In genomic region chr6:52315441-52316412, GRCm38 (mm10) we compare ENCODE assay signal across 10 mouse cellular contexts. TPM values are rescaled to one million over a fixed set of nuclear protein-coding genes. Genes with fewer than 3 reads are reported as not detected.
DNase-seq lines count a peak whose midpoint lies in the region; ATAC-seq and TF ChIP-seq lines count a peak whose summit lies in the region.
"Had no signal": no experiment of that assay in that cellular context is flagged by ENCODE, and none has a peak within 500 bp of the region (broad histone marks: within the 10 kb centered on the region; RNA-seq: fewer than 3 reads in every experiment).

No protein-coding gene starts in this region.

- WGBS in forebrain, embryonic 10.5 days = 2% methylated on average over 27 of the region's 27 CpGs
- 1% methylated on average over 27 of the region's 27 CpGs for WGBS in forebrain, embryonic 15.5 days
- 19% methylated on average over 27 of the region's 27 CpGs for WGBS in liver, embryonic 12.5 days (ENCODE audit: insufficient replicate concordance)
- WGBS in liver, embryonic 11.5 days = 20% methylated on average over 27 of the region's 27 CpGs
- WGBS in hindbrain, postnatal 0 days = 2% methylated on average over 27 of the region's 27 CpGs
- WGBS in neural tube, embryonic 11.5 days = 4% methylated on average over 27 of the region's 27 CpGs

- no peak for TF ChIP-seq CTCF in hindbrain, postnatal 0 days (IDR thresholded peaks at IDR 0.05; ENCODE audit: low read depth)

- H3K9me3 ChIP-seq in forebrain, embryonic 10.5 days = no peaks in the 10 kb centered on the region
- H3K9me3 ChIP-seq in forebrain, embryonic 15.5 days = no peaks in the 10 kb centered on the region
- H3K9me3 ChIP-seq in liver, embryonic 12.5 days (replicated peaks) = no peaks in the 10 kb centered on the region
- no peaks in the 10 kb centered on the region for H3K9me3 ChIP-seq in liver, embryonic 11.5 days (ENCODE audit: control insufficient read depth, low read length)
- no peaks in the 10 kb centered on the region for H3K9me3 ChIP-seq in hindbrain, postnatal 0 days (ENCODE audit: low read length)
- H3K9me3 ChIP-seq in neural tube, embryonic 11.5 days (ENCODE audit: control insufficient read depth, low read length) = no peaks in the 10 kb centered on the region

- H3K4me1 ChIP-seq in forebrain, embryonic 10.5 days = peaks cover 36% of the 10 kb centered on the region
- peaks cover 14% of the 10 kb centered on the region for H3K4me1 ChIP-seq in forebrain, embryonic 15.5 days
- H3K4me1 ChIP-seq in liver, embryonic 12.5 days = peaks cover 8% of the 10 kb centered on the region; the same call in 1 of the 2 replicates
- peaks cover 3% of the 10 kb centered on the region; the same call in 1 of the 2 replicates for H3K4me1 ChIP-seq in liver, embryonic 11.5 days (replicated peaks; ENCODE audit: control insufficient read depth, insufficient read depth, low read length)
- no peaks in the 10 kb centered on the region; the same call in 1 of the 2 replicates for H3K4me1 ChIP-seq in hindbrain, postnatal 0 days (ENCODE audit: insufficient read depth, low read length)
- H3K4me1 ChIP-seq in neural tube, embryonic 11.5 days (ENCODE audit: control insufficient read depth, insufficient read depth, low read length) = peaks cover 12% of the 10 kb centered on the region; the same call in 1 of the 2 replicates

- peak; percentile 35 for DNase-seq in forebrain, embryonic 10.5 days (ENCODE audit: extremely low spot score, low spot score)
- no peak for DNase-seq in liver, embryonic 11.5 days (ENCODE audit: low spot score)
- no peak for DNase-seq in hindbrain, postnatal 0 days (ENCODE audit: low spot score)
- peak; percentile 39 for DNase-seq in neural tube, embryonic 11.5 days (ENCODE audit: low spot score)
- no peak for DNase-seq in layer of hippocampus, adult 9-11 months
- DNase-seq in layer of hippocampus, adult 8-10 months (ENCODE audit: low spot score in 2 of 2) = no peak
- DNase-seq: kidney, adult 11 months had no signal

- H3K27me3 ChIP-seq in forebrain, embryonic 10.5 days (ENCODE audit: poor library complexity, severe bottlenecking) = peaks cover 100% of the 10 kb centered on the region
- peaks cover 97% of the 10 kb centered on the region for H3K27me3 ChIP-seq in forebrain, embryonic 15.5 days
- H3K27me3 ChIP-seq in liver, embryonic 12.5 days (replicated peaks) = peaks cover 100% of the 10 kb centered on the region
- H3K27me3 ChIP-seq in liver, embryonic 11.5 days (replicated peaks; ENCODE audit: control insufficient read depth, insufficient read depth, low read length) = peaks cover 100% of the 10 kb centered on the region
- peaks cover 88% of the 10 kb centered on the region for H3K27me3 ChIP-seq in hindbrain, postnatal 0 days (ENCODE audit: insufficient read depth, low read length)
- peaks cover 98% of the 10 kb centered on the region for H3K27me3 ChIP-seq in neural tube, embryonic 11.5 days (ENCODE audit: control insufficient read depth, insufficient read depth, low read length)

- H3K4me2 ChIP-seq in forebrain, embryonic 15.5 days (replicated peaks) = no peak overlapping the region
- peak overlapping the region; percentile 47 for H3K4me2 ChIP-seq in liver, embryonic 12.5 days
- no peak overlapping the region for H3K4me2 ChIP-seq in liver, embryonic 11.5 days
- H3K4me2 ChIP-seq in hindbrain, postnatal 0 days (ENCODE audit: low read depth, low read length) = peak overlapping the region; percentile 42; the same call in 1 of the 2 replicates
- no peak overlapping the region for H3K4me2 ChIP-seq in neural tube, embryonic 11.5 days (ENCODE audit: low read depth)

- H3K4me3 ChIP-seq in forebrain, embryonic 10.5 days = peak overlapping the region; percentile 34; the same call in 1 of the 2 replicates
- H3K4me3 ChIP-seq in forebrain, embryonic 15.5 days = no peak overlapping the region
- H3K4me3 ChIP-seq in liver, embryonic 12.5 days = no peak overlapping the region; the same call in 1 of the 2 replicates
- no peak overlapping the region; the same call in 1 of the 2 replicates for H3K4me3 ChIP-seq in liver, embryonic 11.5 days (ENCODE audit: low read depth, low read length)
- no peak overlapping the region for H3K4me3 ChIP-seq in hindbrain, postnatal 0 days (ENCODE audit: low read length)
- no peak overlapping the region for H3K4me3 ChIP-seq in neural tube, embryonic 11.5 days (ENCODE audit: low read depth, low read length)

- no peak for ATAC-seq in forebrain, embryonic 15.5 days (replicated peaks)
- no peak for ATAC-seq in liver, embryonic 12.5 days
- no peak for ATAC-seq in liver, embryonic 11.5 days (replicated peaks; ENCODE audit: low FRiP score)
- no peak for ATAC-seq in hindbrain, postnatal 0 days
- no peak for ATAC-seq in neural tube, embryonic 11.5 days (ENCODE audit: insufficient read depth, low FRiP score, low TSS enrichment)

- no peak overlapping the region for H3K27ac ChIP-seq in forebrain, embryonic 10.5 days
- no peak overlapping the region for H3K27ac ChIP-seq in forebrain, embryonic 15.5 days (replicated peaks)
- H3K27ac ChIP-seq in liver, embryonic 12.5 days = no peak overlapping the region
- H3K27ac ChIP-seq in liver, embryonic 11.5 days (ENCODE audit: low read depth, low read length) = no peak overlapping the region
- no peak overlapping the region for H3K27ac ChIP-seq in hindbrain, postnatal 0 days
- no peak overlapping the region for H3K27ac ChIP-seq in neural tube, embryonic 11.5 days (ENCODE audit: low read depth, low read length)

- H3K36me3 ChIP-seq in forebrain, embryonic 10.5 days (replicated peaks) = no peaks in the 10 kb centered on the region
- no peaks in the 10 kb centered on the region for H3K36me3 ChIP-seq in forebrain, embryonic 15.5 days
- H3K36me3 ChIP-seq in liver, embryonic 12.5 days = no peaks in the 10 kb centered on the region
- no peaks in the 10 kb centered on the region for H3K36me3 ChIP-seq in liver, embryonic 11.5 days (ENCODE audit: control insufficient read depth, insufficient read depth, low read length)
- H3K36me3 ChIP-seq in hindbrain, postnatal 0 days (ENCODE audit: insufficient read depth, low read length) = no peaks in the 10 kb centered on the region
- H3K36me3 ChIP-seq in neural tube, embryonic 11.5 days (ENCODE audit: control insufficient read depth, insufficient read depth, low read length) = no peaks in the 10 kb centered on the region

- no peak overlapping the region for H3K9ac ChIP-seq in forebrain, embryonic 15.5 days (replicated peaks)
- no peak overlapping the region for H3K9ac ChIP-seq in liver, embryonic 12.5 days
- H3K9ac ChIP-seq in liver, embryonic 11.5 days (ENCODE audit: low read depth, low read length) = no peak overlapping the region
- no peak overlapping the region for H3K9ac ChIP-seq in hindbrain, postnatal 0 days (replicated peaks; ENCODE audit: low read length)
- no peak overlapping the region; the same call in 1 of the 2 replicates for H3K9ac ChIP-seq in neural tube, embryonic 11.5 days (ENCODE audit: low read length)

RNA-seq across cellular contexts. Expression of gene Evx1, which starts 2.4 kb away (rescaled TPM):
- not detected in 2 replicates for polyA plus RNA-seq in forebrain, embryonic 10.5 days (2016; fragmentation: Nextera tagmentation; extraction: Ambion mirVana)
- polyA plus RNA-seq in forebrain, embryonic 15.5 days (2015; fragmentation: Nextera tagmentation; extraction: Ambion mirVana) = not detected in 2 replicates
- polyA plus RNA-seq in liver, embryonic 12.5 days (2016; fragmentation: Nextera tagmentation; extraction: Ambion mirVana) = 0.06 TPM in 1 of 2 replicates, not detected in the other
- polyA plus RNA-seq in liver, embryonic 11.5 days (2014; fragmentation: Nextera tagmentation; extraction: Ambion mirVana) = 0.12 TPM in 1 of 2 replicates, not detected in the other
- 2.0 and 6.2 TPM in 2 replicates for total RNA-seq in hindbrain, postnatal 0 days (2014; rRNA removed)
- 1.3 and 2.1 TPM in 2 replicates for polyA plus RNA-seq in hindbrain, postnatal 0 days (2015; fragmentation: Nextera tagmentation; extraction: Ambion mirVana)
- 1.9 TPM in 2 replicates for polyA plus RNA-seq in neural tube, embryonic 11.5 days (2014; fragmentation: Nextera tagmentation; extraction: Ambion mirVana)
- total RNA-seq in layer of hippocampus, adult 8-10 months (2022) = not detected
- total RNA-seq: liver, adult 2 months had no signal
- polyA plus RNA-seq: liver, adult 2 months had no signal

RNA-seq across cellular contexts. Expression of gene Hoxa13, which starts 55.0 kb away (rescaled TPM):
- not detected in 2 replicates for polyA plus RNA-seq in forebrain, embryonic 10.5 days (2016; fragmentation: Nextera tagmentation; extraction: Ambion mirVana)
- not detected in 2 replicates for polyA plus RNA-seq in forebrain, embryonic 15.5 days (2015; fragmentation: Nextera tagmentation; extraction: Ambion mirVana)
- not detected in 2 replicates for polyA plus RNA-seq in liver, embryonic 12.5 days (2016; fragmentation: Nextera tagmentation; extraction: Ambion mirVana)
- polyA plus RNA-seq in liver, embryonic 11.5 days (2014; fragmentation: Nextera tagmentation; extraction: Ambion mirVana) = 0.15 and 0.30 TPM in 2 replicates
- not detected in 2 replicates for total RNA-seq in hindbrain, postnatal 0 days (2014; rRNA removed)
- not detected in 2 replicates for polyA plus RNA-seq in hindbrain, postnatal 0 days (2015; fragmentation: Nextera tagmentation; extraction: Ambion mirVana)
- 0.11 and 0.26 TPM in 2 replicates for polyA plus RNA-seq in neural tube, embryonic 11.5 days (2014; fragmentation: Nextera tagmentation; extraction: Ambion mirVana)
- not detected for total RNA-seq in layer of hippocampus, adult 8-10 months (2022)
- total RNA-seq: liver, adult 2 months had no signal
- polyA plus RNA-seq: liver, adult 2 months had no signal

Comparison
In these comparisons a context has a peak if more than half of its experiments do, and no peak if none do; other contexts are left out.
1. H3K4me2 ChIP-seq: peak in liver, embryonic 12.5 days (single experiment) and hindbrain, postnatal 0 days (single experiment); none in forebrain, embryonic 15.5 days (single experiment), liver, embryonic 11.5 days (single experiment) and neural tube, embryonic 11.5 days (single experiment).
2. DNase-seq: peak in forebrain, embryonic 10.5 days (single experiment) and neural tube, embryonic 11.5 days (single experiment); none in liver, embryonic 11.5 days (single experiment), hindbrain, postnatal 0 days (single experiment), layer of hippocampus, adult 9-11 months (single experiment) and layer of hippocampus, adult 8-10 months (0 of 2).